In the genomic region with DNA sequence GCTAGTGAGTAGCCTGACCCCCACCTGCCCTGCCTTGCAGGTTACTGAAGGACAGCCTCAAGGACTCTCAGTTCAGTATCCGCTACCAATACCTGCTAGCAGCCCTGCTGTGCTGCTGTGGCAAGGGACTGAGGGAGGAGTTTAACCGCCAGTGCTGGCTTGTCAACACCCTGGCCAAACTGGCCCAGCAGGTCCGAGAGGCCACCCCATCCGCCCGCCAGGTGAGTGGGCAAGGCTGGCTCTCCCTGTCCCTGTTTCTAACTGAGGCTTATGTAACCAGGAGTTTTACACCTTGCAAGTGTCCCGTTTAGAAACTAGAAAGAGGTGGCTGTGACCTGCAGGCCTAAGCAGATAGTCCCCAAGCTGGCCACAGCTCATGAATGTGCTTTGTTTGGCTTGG, we compare ENCODE assay signal across 15 mouse cellular contexts. TPM values are rescaled to one million over a fixed set of nuclear protein-coding genes. Genes with fewer than 3 reads are reported as not detected.
A peak's percentile ranks its signal among the peaks of the same experiment; 100 is the strongest.
DNase-seq lines count a peak whose midpoint lies in the region; ATAC-seq lines count a peak whose summit lies in the region.
"Had no signal": no experiment of that assay in that cellular context is flagged by ENCODE, and none has a peak within 500 bp of the region (broad histone marks: within the 10 kb centered on the region; RNA-seq: fewer than 3 reads in every experiment).

No protein-coding gene starts in this region.

- no peak overlapping the region for H3K4me2 ChIP-seq in embryonic facial prominence, embryonic 14.5 days (ENCODE audit: low read depth, low read length)
- H3K4me2 ChIP-seq in intestine, embryonic 16.5 days (ENCODE audit: low read depth, low read length): no peak overlapping the region
- H3K4me2 ChIP-seq: limb, embryonic 15.5 days had no signal

- no peak overlapping the region for H3K9ac ChIP-seq in embryonic facial prominence, embryonic 14.5 days (ENCODE audit: low read depth, low read length)
- peak overlapping the region; percentile 25; the same call in 1 of the 2 replicates for H3K9ac ChIP-seq in intestine, embryonic 16.5 days (ENCODE audit: low read depth, low read length)
- H3K9ac ChIP-seq: limb, embryonic 15.5 days had no signal

- H3K9me3 ChIP-seq in embryonic facial prominence, embryonic 14.5 days (ENCODE audit: control insufficient read depth, low read length): no peaks in the 10 kb centered on the region
- H3K9me3 ChIP-seq in intestine, embryonic 16.5 days (ENCODE audit: control insufficient read depth, low read length): no peaks in the 10 kb centered on the region
- H3K9me3 ChIP-seq: limb, embryonic 15.5 days; megakaryocyte, embryonic 14.5 days had no signal

- H3K27ac ChIP-seq in embryonic facial prominence, embryonic 14.5 days (replicated peaks; ENCODE audit: low read depth, low read length): no peak overlapping the region
- H3K27ac ChIP-seq in intestine, embryonic 16.5 days (ENCODE audit: low read length): peak overlapping the region; percentile 38; the same call in 1 of the 2 replicates
- H3K27ac ChIP-seq: limb, embryonic 15.5 days had no signal

- peak; percentile 43 for DNase-seq in embryonic facial prominence, embryonic 14.5 days (ENCODE audit: low spot score)
- DNase-seq in kidney, postnatal 14 days: peak; percentile 80
- DNase-seq in lung, postnatal 25 days (ENCODE audit: low spot score): peak; percentile 92
- DNase-seq in retina, embryonic 14.5 days (ENCODE audit: low spot score): no peak
- DNase-seq in frontal cortex, adult 2 months (ENCODE audit: extremely low spot score in 1 of 2, low spot score in 1 of 2): no peak
- no peak for DNase-seq in embryo, embryonic 9.5 days (ENCODE audit: extremely low spot score)
- no peak for DNase-seq in c-Kit-positive CD71-positive TER-119-positive erythroid progenitor cells, embryonic 14.5 days (ENCODE audit: low spot score)
- DNase-seq: adrenal gland, postnatal 10 days; gastrocnemius, postnatal 25 days; thymus, postnatal 36 days had no signal

- H3K27me3 ChIP-seq in embryonic facial prominence, embryonic 14.5 days (replicated peaks; ENCODE audit: control insufficient read depth, insufficient read depth, low read length): no peaks in the 10 kb centered on the region
- H3K27me3 ChIP-seq in intestine, embryonic 16.5 days (replicated peaks; ENCODE audit: control insufficient read depth, insufficient read depth, low read length): no peaks in the 10 kb centered on the region
- H3K27me3 ChIP-seq: limb, embryonic 15.5 days; Patski had no signal

- no peaks in the 10 kb centered on the region for H3K4me1 ChIP-seq in embryonic facial prominence, embryonic 14.5 days (ENCODE audit: control insufficient read depth, insufficient read depth, low read length)
- peaks cover 19% of the 10 kb centered on the region for H3K4me1 ChIP-seq in intestine, embryonic 16.5 days (ENCODE audit: control insufficient read depth, insufficient read depth, low read length)

- ATAC-seq in embryonic facial prominence, embryonic 14.5 days (ENCODE audit: low read depth): peak; percentile 42; the same call in 1 of the 2 replicates
- peak; percentile 86 for ATAC-seq in intestine, embryonic 16.5 days
- ATAC-seq: hindbrain, embryonic 16.5 days; Patski had no signal

- H3K36me3 ChIP-seq in embryonic facial prominence, embryonic 14.5 days (ENCODE audit: control insufficient read depth, insufficient read depth, low read length): peaks cover 48% of the 10 kb centered on the region
- H3K36me3 ChIP-seq in intestine, embryonic 16.5 days (ENCODE audit: control insufficient read depth, insufficient read depth, low read length): 0 out of 2 replicates have a peak, but pooled peaks cover 2% of the 10 kb centered on the region

- 56% methylated on average over 6 of the region's 6 CpGs for WGBS in embryonic facial prominence, embryonic 14.5 days
- 52% methylated on average over 6 of the region's 6 CpGs for WGBS in intestine, embryonic 16.5 days

- H3K4me3 ChIP-seq in embryonic facial prominence, embryonic 14.5 days (ENCODE audit: low read depth, low read length): no peak overlapping the region
- H3K4me3 ChIP-seq in intestine, embryonic 16.5 days (ENCODE audit: low read length): no peak overlapping the region
- H3K4me3 ChIP-seq: limb, embryonic 15.5 days; megakaryocyte, embryonic 14.5 days had no signal

RNA-seq across cellular contexts. Expression of a gene that starts 40.3 kb away (rescaled TPM):
- 42.0 and 42.1 TPM in 2 replicates for polyA plus RNA-seq in embryonic facial prominence, embryonic 14.5 days (2014; fragmentation: Nextera tagmentation; extraction: Ambion mirVana)
- polyA plus RNA-seq in intestine, embryonic 16.5 days (2015; fragmentation: Nextera tagmentation; extraction: Ambion mirVana): 48.0 and 53.7 TPM in 2 replicates
- 26.3 and 27.2 TPM in 2 replicates for polyA plus RNA-seq in frontal cortex, adult 2 months (2012; rRNA removed)

RNA-seq across cellular contexts. Expression of a gene that starts 45.2 kb away (rescaled TPM):
- polyA plus RNA-seq in embryonic facial prominence, embryonic 14.5 days (2014; fragmentation: Nextera tagmentation; extraction: Ambion mirVana): 7.0 and 7.1 TPM in 2 replicates
- 5.2 and 5.3 TPM in 2 replicates for polyA plus RNA-seq in intestine, embryonic 16.5 days (2015; fragmentation: Nextera tagmentation; extraction: Ambion mirVana)
- polyA plus RNA-seq in frontal cortex, adult 2 months (2012; rRNA removed): 14.9 and 16.2 TPM in 2 replicates

Comparison
In these comparisons a context has a peak if more than half of its experiments do, and no peak if none do; other contexts are left out.
1. DNase-seq: peak in embryonic facial prominence, embryonic 14.5 days (single experiment), kidney, postnatal 14 days (single experiment) and lung, postnatal 25 days (single experiment); none in retina, embryonic 14.5 days (single experiment), frontal cortex, adult 2 months (0 of 2), embryo, embryonic 9.5 days (single experiment) and c-Kit-positive CD71-positive TER-119-positive erythroid progenitor cells, embryonic 14.5 days (single experiment).